Mouse (Mus musculus): ENCODE data around the gene Cmas. TPM values are rescaled to one million over a fixed set of nuclear protein-coding genes. Genes with fewer than 3 reads are reported as not detected.

Gene Cmas
- 68.9 and 70.6 TPM in 2 replicates for polyA plus RNA-seq (2016; fragmentation: Nextera tagmentation; extraction: Ambion mirVana)

GRCm38 (mm10) chr6:142756507-142757333 lies at the start of gene Cmas:
Gene Cmas, plus strand, starts transcription at chr6:142756686.
- peak; percentile 88 for DNase-seq (ENCODE audit: extremely low spot score, low spot score)
- under 1% methylated on average over 68 of the region's 68 CpGs for WGBS
- Histone ChIP-seq H3K27me3 (ENCODE audit: poor library complexity, severe bottlenecking) (peaks cover 36% of the 10 kb centered on the region), H3K4me1 (peaks cover 37% of the 10 kb centered on the region), H3K9me3 (no peaks in the 10 kb centered on the region), H3K36me3 (replicated peaks) (peaks cover 28% of the 10 kb centered on the region), H3K27ac (peak within 1 kb of the TSS; percentile 95), H3K4me3 (peak within 1 kb of the TSS; percentile 95)

GRCm38 (mm10) chr6:142706688-142707087 lies 49.8 kb upstream of the Cmas start:
- no peak overlapping the region for H3K4me3 ChIP-seq
- H3K27ac ChIP-seq = no peak overlapping the region
- peaks cover 18% of the 10 kb centered on the region for H3K27me3 ChIP-seq (ENCODE audit: poor library complexity, severe bottlenecking)
- H3K9me3 ChIP-seq = no peaks in the 10 kb centered on the region
- H3K36me3 ChIP-seq (replicated peaks) = no peaks in the 10 kb centered on the region
- 75% methylated on average over 3 of the region's 3 CpGs for WGBS
- no peak for DNase-seq (ENCODE audit: extremely low spot score, low spot score)
- peaks cover 7% of the 10 kb centered on the region for H3K4me1 ChIP-seq

- no peak overlapping the region for H3K4me3 ChIP-seq
- H3K9me3 ChIP-seq = no peaks in the 10 kb centered on the region
- H3K4me1 ChIP-seq = no peaks in the 10 kb centered on the region
- WGBS = 89% methylated on average over 6 of the region's 6 CpGs
- no peaks in the 10 kb centered on the region for H3K36me3 ChIP-seq (replicated peaks)
- no peak for DNase-seq (ENCODE audit: extremely low spot score, low spot score)
- H3K27me3 ChIP-seq (ENCODE audit: poor library complexity, severe bottlenecking) = peaks cover 6% of the 10 kb centered on the region; the same call in 1 of the 2 replicates
- no peak overlapping the region for H3K27ac ChIP-seq
These were observed 48.1 kb upstream of the Cmas start for GRCm38 (mm10) chr6:142708369-142708768.

- Histone ChIP-seq H3K4me3 (no peak overlapping the region), H3K9me3 (no peaks in the 10 kb centered on the region), H3K4me1 (no peaks in the 10 kb centered on the region), H3K27me3 (ENCODE audit: poor library complexity, severe bottlenecking) (no peaks in the 10 kb centered on the region), H3K36me3 (replicated peaks) (no peaks in the 10 kb centered on the region), H3K27ac (no peak overlapping the region)
- DNase-seq (ENCODE audit: extremely low spot score, low spot score) = no peak
- WGBS = 83% methylated on average over 6 of the region's 6 CpGs
These were observed 45.8 kb upstream of the Cmas start for GRCm38 (mm10) chr6:142710690-142711089.

GRCm38 (mm10) chr6:142711106-142711505 lies 45.4 kb upstream of the Cmas start:
- no peak overlapping the region for H3K4me3 ChIP-seq
- no peaks in the 10 kb centered on the region for H3K27me3 ChIP-seq (ENCODE audit: poor library complexity, severe bottlenecking)
- 56% methylated on average over 4 of the region's 4 CpGs for WGBS

GRCm38 (mm10) chr6:142715026-142715425 lies 41.5 kb upstream of the Cmas start:
- 91% methylated on average over 8 of the region's 8 CpGs for WGBS
- DNase-seq (ENCODE audit: extremely low spot score, low spot score) = no peak
- Histone ChIP-seq H3K36me3 (replicated peaks) (no peaks in the 10 kb centered on the region), H3K27ac (no peak overlapping the region), H3K9me3 (no peaks in the 10 kb centered on the region), H3K4me1 (no peaks in the 10 kb centered on the region), H3K4me3 (no peak overlapping the region), H3K27me3 (ENCODE audit: poor library complexity, severe bottlenecking) (no peaks in the 10 kb centered on the region)

More at GRCm38 (mm10) chr6:142711106-142711505, 45.4 kb upstream of the Cmas start:
- Histone ChIP-seq H3K9me3 (no peaks in the 10 kb centered on the region), H3K36me3 (replicated peaks) (no peaks in the 10 kb centered on the region), H3K4me1 (no peaks in the 10 kb centered on the region), H3K27ac (no peak overlapping the region)
- DNase-seq (ENCODE audit: extremely low spot score, low spot score) = no peak

GRCm38 (mm10) chr6:142717186-142717585 lies 39.3 kb upstream of the Cmas start:
- Histone ChIP-seq H3K4me3 (no peak overlapping the region), H3K9me3 (no peaks in the 10 kb centered on the region), H3K27ac (no peak overlapping the region), H3K4me1 (no peaks in the 10 kb centered on the region), H3K36me3 (replicated peaks) (no peaks in the 10 kb centered on the region), H3K27me3 (ENCODE audit: poor library complexity, severe bottlenecking) (no peaks in the 10 kb centered on the region)
- 78% methylated on average over 4 of the region's 4 CpGs for WGBS
- no peak for DNase-seq (ENCODE audit: extremely low spot score, low spot score)

GRCm38 (mm10) chr6:142718167-142718566 lies 38.3 kb upstream of the Cmas start:
- no peaks in the 10 kb centered on the region for H3K36me3 ChIP-seq (replicated peaks)
- no peak overlapping the region for H3K4me3 ChIP-seq
- H3K4me1 ChIP-seq = no peaks in the 10 kb centered on the region
- H3K9me3 ChIP-seq = 0 out of 2 replicates have a peak, but pooled peaks cover 3% of the 10 kb centered on the region
- DNase-seq (ENCODE audit: extremely low spot score, low spot score) = no peak
- H3K27me3 ChIP-seq (ENCODE audit: poor library complexity, severe bottlenecking) = no peaks in the 10 kb centered on the region
- H3K27ac ChIP-seq = no peak overlapping the region
- WGBS = 88% methylated on average over 7 of the region's 7 CpGs

- Histone ChIP-seq H3K4me1 (no peaks in the 10 kb centered on the region), H3K9me3 (0 out of 2 replicates have a peak, but pooled peaks cover 3% of the 10 kb centered on the region)
- WGBS = 75% methylated on average over 6 of the region's 6 CpGs
These were observed 35.8 kb upstream of the Cmas start for GRCm38 (mm10) chr6:142720641-142721040.

GRCm38 (mm10) chr6:142721731-142722130 lies 34.8 kb upstream of the Cmas start:
- Histone ChIP-seq H3K9me3 (0 out of 2 replicates have a peak, but pooled peaks cover 3% of the 10 kb centered on the region), H3K4me3 (no peak overlapping the region), H3K4me1 (no peaks in the 10 kb centered on the region), H3K27me3 (ENCODE audit: poor library complexity, severe bottlenecking) (no peaks in the 10 kb centered on the region), H3K27ac (no peak overlapping the region), H3K36me3 (replicated peaks) (no peaks in the 10 kb centered on the region)
- DNase-seq (ENCODE audit: extremely low spot score, low spot score) = no peak
- WGBS = 90% methylated on average over 8 of the region's 8 CpGs

More at GRCm38 (mm10) chr6:142720641-142721040, 35.8 kb upstream of the Cmas start:
- H3K27me3 ChIP-seq (ENCODE audit: poor library complexity, severe bottlenecking) = no peaks in the 10 kb centered on the region
- no peak overlapping the region for H3K27ac ChIP-seq
- no peak overlapping the region for H3K4me3 ChIP-seq
- H3K36me3 ChIP-seq (replicated peaks) = no peaks in the 10 kb centered on the region
- DNase-seq (ENCODE audit: extremely low spot score, low spot score) = no peak

- Histone ChIP-seq H3K4me3 (no peak overlapping the region), H3K36me3 (replicated peaks) (no peaks in the 10 kb centered on the region), H3K27ac (no peak overlapping the region), H3K4me1 (no peaks in the 10 kb centered on the region), H3K9me3 (0 out of 2 replicates have a peak, but pooled peaks cover 3% of the 10 kb centered on the region), H3K27me3 (ENCODE audit: poor library complexity, severe bottlenecking) (no peaks in the 10 kb centered on the region)
- no peak for DNase-seq (ENCODE audit: extremely low spot score, low spot score)
- 90% methylated on average over 4 of the region's 4 CpGs for WGBS
These were observed 30.5 kb upstream of the Cmas start for GRCm38 (mm10) chr6:142726032-142726431.

GRCm38 (mm10) chr6:142732567-142733290 lies 23.8 kb upstream of the Cmas start:
- Histone ChIP-seq H3K4me1 (no peaks in the 10 kb centered on the region), H3K27me3 (ENCODE audit: poor library complexity, severe bottlenecking) (no peaks in the 10 kb centered on the region), H3K4me3 (no peak overlapping the region), H3K27ac (no peak overlapping the region), H3K36me3 (replicated peaks) (no peaks in the 10 kb centered on the region), H3K9me3 (no peaks in the 10 kb centered on the region)
- 81% methylated on average over 14 of the region's 14 CpGs for WGBS
- DNase-seq (ENCODE audit: extremely low spot score, low spot score) = no peak
